Mouse (Mus musculus) cerebral cortex, adult 2 months (tissue): ENCODE measurements around the gene Cop1.

Experiments used
- WGBS: fragments of 180-500 bp; shearing (Covaris S2); methylation state at CpG from one replicate; pipeline ENCODE4 v1.1.7; 2018; 5-methylcytosine and 5-hydroxymethylcytosine counted together

The Cop1 gene

GRCm38 (mm10) chr1:159231781-159232571 is at the start of gene Cop1:
TSS of gene Cop1 (plus strand) at chr1:159232320.
- WGBS: under 1% methylated on average over 74 of the region's 97 CpGs

- 46% methylated on average over 3 of the region's 3 CpGs for WGBS
These were observed 45.4 kb upstream of the Cop1 start for GRCm38 (mm10) chr1:159186741-159187140.

GRCm38 (mm10) chr1:159198603-159199002 is 33.5 kb upstream of the Cop1 start:
- WGBS: 42% methylated on average over 3 of the region's 3 CpGs

DNA sequence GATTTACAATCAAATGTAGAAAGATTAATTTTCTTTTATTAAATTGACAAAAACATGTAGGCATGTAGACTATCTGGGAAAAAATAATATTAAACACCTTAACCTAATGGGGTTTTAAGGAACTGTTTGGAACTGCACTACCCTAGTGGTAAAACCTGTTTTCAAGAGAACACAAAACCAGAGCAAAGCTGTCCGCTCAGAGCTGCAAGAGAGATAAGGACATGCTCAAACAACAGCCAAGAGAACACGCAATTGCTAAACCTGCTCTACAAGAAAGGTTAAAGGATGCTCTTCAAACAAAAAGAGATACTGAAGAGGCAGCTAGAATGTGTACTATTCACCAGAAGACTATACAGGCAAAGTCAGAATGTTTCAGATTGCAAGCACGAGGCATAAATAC is 32.5 kb upstream of the Cop1 start:
- 91% methylated on average over 3 of the region's 3 CpGs for WGBS

GRCm38 (mm10) chr1:159211711-159212110 is 20.4 kb upstream of the Cop1 start:
- WGBS: 47% methylated on average over 4 of the region's 4 CpGs

- 67% methylated on average over 4 of the region's 4 CpGs for WGBS
These were observed 14.7 kb upstream of the Cop1 start for GRCm38 (mm10) chr1:159217437-159217836.

DNA sequence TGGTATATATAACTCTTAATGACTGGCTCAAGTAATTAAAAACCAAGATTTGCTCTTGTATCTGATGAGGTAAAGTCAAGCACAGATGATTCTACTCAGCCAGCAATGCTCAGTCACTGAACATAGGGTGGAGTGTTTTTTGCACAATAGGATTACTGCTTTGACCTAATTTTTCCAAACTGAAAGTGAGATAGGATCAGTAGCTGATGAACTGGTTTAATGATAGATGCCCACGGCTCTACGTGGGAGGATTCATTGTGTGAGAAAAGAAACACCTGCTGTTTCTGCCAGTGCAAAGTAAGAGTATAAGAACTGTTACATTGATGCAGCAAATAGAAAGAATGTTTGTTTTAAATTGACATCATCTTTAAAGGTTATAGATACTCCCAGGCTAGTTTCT is 10.1 kb upstream of the Cop1 start:
- 63% methylated on average over 2 of the region's 2 CpGs for WGBS

GRCm38 (mm10) chr1:159225064-159225824 is 6.9 kb upstream of the Cop1 start:
- 80% methylated on average over 8 of the region's 8 CpGs for WGBS

DNA sequence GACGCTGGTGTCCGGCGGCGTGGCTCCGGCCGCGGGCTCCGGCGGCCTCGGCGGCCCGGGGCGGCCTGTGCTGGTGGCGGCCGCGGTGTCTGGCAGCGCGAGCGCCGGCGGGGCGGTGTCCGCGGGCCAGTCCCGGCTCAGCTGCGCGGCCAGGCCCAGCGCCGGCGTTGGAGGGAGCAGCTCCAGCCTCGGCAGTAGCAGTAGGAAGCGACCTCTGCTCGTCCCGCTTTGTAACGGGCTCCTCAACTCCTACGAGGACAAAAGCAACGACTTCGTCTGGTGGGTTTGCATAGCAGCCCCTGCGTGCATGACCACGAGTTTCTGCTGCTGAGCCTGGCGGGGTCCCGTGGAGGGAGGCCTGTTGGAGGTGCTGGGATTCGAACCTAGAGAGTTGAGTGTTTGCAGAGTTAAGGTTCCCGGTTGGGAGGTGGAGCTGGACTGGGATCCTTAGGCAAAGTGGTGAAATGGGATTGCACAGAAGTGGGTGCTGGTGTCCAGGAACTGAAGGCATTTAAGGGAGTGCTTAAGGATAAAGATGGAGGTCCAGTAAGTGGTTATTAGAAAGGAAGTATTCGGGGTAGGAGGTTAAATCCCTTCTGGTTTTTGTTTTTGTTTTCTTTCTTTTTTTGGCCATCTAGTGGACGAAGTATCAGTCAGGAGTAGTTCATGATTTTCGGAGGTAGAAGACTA is 597 bp downstream of the Cop1 start:
- under 1% methylated on average over 20 of the region's 47 CpGs for WGBS

DNA sequence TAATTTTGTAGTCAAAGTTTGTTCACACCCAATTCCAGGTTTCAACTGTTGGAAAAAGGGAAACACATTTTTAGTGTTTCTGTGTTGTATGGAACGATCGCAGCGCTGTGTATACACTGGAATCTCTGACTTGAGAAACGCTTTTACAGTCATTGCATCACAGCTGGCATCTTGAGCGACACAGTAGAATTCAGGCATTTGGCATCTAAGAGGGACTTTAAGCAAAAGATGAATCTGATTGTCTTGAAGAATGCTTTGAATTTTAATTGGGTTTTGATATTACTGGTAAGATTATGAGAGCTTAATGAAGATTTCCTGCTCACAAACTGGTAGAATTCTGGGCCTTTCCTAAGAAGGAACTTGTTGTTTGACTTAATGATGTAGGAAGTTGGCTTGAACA is 1.3 kb downstream of the Cop1 start:
- WGBS: 7% methylated on average over 5 of the region's 5 CpGs

DNA sequence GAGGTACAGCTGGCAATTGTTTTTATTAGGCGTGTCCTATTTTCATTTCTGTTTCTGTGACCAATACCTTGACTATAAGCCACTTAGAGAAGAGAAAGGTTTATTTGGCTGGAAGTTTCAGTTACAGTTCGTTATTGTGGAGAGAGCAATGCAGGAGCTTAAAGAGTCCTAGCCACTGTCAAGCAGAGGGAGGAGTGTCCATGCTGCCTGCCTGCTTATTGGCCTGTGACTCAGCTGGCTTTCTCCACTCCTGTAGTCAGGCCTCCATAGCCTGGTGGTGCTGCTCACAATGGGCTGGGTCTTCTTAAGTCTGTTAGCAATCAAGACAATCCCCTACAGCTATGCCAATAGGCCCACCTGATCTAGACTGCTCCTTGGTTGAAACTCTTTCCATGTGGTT is 2.4 kb downstream of the Cop1 start:
- 57% methylated on average over 2 of the region's 2 CpGs for WGBS

DNA sequence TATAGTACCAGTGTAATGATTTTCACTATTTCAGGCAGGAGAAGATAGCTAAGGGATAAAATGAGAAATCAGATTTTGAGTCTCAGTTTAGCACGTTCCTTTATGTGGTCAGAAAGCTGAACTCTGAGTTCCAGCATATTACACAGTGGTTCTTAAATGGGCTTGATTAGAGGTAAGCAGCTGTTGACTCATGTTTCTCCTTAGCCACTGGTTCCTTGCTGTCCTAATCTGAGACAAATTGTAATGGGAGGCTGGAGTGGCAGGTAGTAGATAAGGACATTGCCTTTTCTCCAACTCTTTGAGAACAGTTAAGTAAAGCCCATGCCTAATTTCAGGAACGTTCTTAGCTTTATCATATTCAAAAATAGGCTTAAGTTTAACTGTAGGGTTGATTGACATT is 3.6 kb downstream of the Cop1 start:
- 57% methylated on average over 2 of the region's 2 CpGs for WGBS

GRCm38 (mm10) chr1:159238147-159238546 is 6.0 kb downstream of the Cop1 start:
- 49% methylated on average over 6 of the region's 6 CpGs for WGBS

GRCm38 (mm10) chr1:159250320-159250719 is 18.2 kb downstream of the Cop1 start:
- WGBS: 75% methylated on average over 2 of the region's 2 CpGs

DNA sequence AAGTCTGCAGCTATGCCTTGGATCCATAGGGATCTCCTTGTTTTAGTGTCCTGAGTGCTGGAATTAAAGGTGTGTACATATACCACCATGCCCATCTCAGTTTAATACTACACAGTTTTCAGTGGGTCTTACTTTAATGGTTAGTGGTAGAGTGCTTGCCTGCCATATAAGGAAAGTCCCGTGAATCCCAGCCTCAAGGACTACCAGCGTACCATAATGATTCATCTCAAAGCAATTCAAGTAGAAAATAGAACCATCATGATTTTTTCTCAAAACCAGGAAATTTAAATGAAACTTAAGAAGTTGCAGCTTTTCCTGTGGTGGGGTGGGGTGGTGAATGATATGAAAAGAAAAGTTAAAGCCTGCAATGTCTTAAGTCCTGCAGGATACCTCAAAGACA is 21.0 kb downstream of the Cop1 start:
- 64% methylated on average over 2 of the region's 2 CpGs for WGBS

- whole genome bisulfite sequencing: 81% methylated on average over 5 of the region's 5 CpGs
These were observed 23.0 kb downstream of the Cop1 start for GRCm38 (mm10) chr1:159254906-159255685.

- WGBS: 81% methylated on average over 1 of the region's 1 CpGs
These were observed 24.4 kb downstream of the Cop1 start for GRCm38 (mm10) chr1:159256543-159256942.

DNA sequence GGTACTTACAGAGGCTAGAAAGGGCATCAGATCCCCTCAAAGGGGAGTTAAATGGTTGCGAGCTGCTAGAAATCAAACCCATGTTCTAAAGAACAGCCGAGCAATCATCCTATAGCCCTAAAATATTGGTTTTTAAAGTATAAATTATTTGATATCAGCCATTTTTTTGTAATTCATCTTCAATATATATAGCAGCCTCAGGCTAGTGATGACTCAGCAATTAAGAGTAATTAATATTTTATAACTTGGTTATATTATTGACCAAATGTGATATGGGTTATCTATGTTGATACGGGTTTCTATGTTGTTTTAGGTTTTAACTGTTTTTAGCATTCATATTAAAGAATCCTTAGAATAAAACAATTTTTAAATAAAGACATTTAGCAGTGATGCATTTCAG is 31.7 kb downstream of the Cop1 start:
- WGBS: 100% methylated on average over 3 of the region's 3 CpGs

GRCm38 (mm10) chr1:159280072-159280471 is 48.0 kb downstream of the Cop1 start:
- WGBS: 74% methylated on average over 1 of the region's 1 CpGs

DNA sequence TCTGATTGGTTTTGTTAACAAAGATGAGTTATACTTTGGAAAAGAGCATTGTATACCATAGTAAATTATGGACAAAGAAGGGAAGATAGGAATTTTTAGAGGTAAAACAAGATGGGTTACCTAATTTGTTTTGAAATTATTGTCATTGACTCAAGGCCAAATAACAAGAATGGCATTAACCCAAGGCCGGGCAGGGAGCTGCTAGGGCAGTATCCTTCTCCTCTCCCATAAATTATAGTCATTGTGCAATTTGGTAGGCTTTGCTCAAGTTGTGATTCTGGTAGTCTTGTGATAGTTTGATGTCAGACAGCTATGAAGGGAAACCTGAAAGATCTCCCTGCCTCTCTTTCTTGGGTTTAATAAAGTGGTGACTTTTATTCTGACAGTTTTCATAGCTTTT is 49.7 kb downstream of the Cop1 start:
- 80% methylated on average over 1 of the region's 1 CpGs for WGBS

- WGBS: 77% methylated on average over 1 of the region's 1 CpGs
These were observed 54.7 kb downstream of the Cop1 start for GRCm38 (mm10) chr1:159286833-159287232.

DNA sequence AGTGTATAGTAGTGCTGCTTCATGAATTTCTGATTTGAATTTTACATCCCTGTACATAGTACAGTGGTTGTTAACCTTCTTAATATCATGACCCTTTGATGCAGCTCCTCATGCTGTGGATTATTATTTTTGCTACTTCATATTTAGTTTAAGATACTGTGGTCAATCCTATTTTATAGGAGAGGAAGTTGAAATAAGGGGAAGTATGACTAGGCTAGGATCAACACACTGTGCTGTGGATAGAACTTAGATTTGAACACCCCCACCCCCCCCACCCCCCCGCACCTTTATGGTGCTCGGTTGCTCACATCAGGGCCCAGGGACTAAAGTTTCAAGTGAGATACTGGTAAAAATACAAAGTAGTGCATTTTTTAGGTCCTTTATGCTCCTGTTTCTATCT is 58.7 kb downstream of the Cop1 start:
- WGBS: 93% methylated on average over 2 of the region's 2 CpGs
